Mouse (Mus musculus): ENCODE measurements around the gene Cxcr5. TPM values are rescaled to one million over a fixed set of nuclear protein-coding genes. Genes with fewer than 3 reads are reported as not detected.
A peak's percentile ranks its signal among the peaks of the same experiment; 100 is the strongest.

The Cxcr5 gene
- not detected in 2 replicates for polyA plus RNA-seq (2011; ENCODE audit: insufficient read depth, insufficient read length, low read depth, missing spikeins)

DNA sequence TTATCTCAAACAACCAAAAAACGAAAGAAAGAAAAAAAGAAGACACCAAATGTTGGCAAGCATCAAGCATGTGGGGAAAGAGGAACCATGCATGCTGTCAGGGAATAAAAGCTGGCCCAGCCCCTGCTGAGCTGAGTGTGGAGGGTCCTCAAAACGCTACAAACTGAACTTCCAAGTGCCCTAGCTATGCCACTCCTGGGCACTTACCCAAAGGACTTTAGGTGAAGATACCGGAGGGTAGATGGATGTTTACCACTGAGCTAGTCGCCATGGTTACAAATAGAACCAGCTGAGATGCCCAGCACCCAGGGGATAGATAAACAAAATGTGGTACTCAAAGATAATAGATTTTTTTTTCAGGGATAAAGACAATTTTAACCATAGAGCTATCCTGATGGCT, at the start of gene Cxcr5:
TSS of gene Cxcr5 (minus strand) at position 281 of the 400 bp plus-strand sequence.
- Histone ChIP-seq H3K27ac (ENCODE audit: insufficient read depth, low read length) (no peak within 1 kb of the TSS), H3K36me3 (ENCODE audit: control insufficient read depth, insufficient read depth, low read length, poor library complexity, severe bottlenecking) (no peaks in the 10 kb centered on the region), H3K9me3 (replicated peaks; ENCODE audit: control insufficient read depth, insufficient read depth, low read length, poor library complexity, severe bottlenecking) (no peaks in the 10 kb centered on the region), H3K4me1 (ENCODE audit: control insufficient read depth, insufficient read depth, low read length) (no peaks in the 10 kb centered on the region), H3K4me3 (ENCODE audit: low read depth, low read length) (no peak within 1 kb of the TSS), H3K9ac (ENCODE audit: low read depth, poor library complexity, severe bottlenecking) (no peak within 1 kb of the TSS), H3K27me3 (ENCODE audit: control insufficient read depth, insufficient read depth, low read length, poor library complexity, severe bottlenecking) (no peaks in the 10 kb centered on the region)
- no peak for TF ChIP-seq CTCF (IDR thresholded peaks at IDR 0.05; ENCODE audit: low read depth, low read length)
- no peak for TF ChIP-seq EP300 (IDR thresholded peaks at IDR 0.05; ENCODE audit: insufficient read depth, low read depth, low read length)
- TF ChIP-seq POLR2A (IDR thresholded peaks at IDR 0.05; ENCODE audit: insufficient read depth, low read length): no peak

GRCm38 (mm10) chr9:44610371-44610770, 48.7 kb upstream of the Cxcr5 start:
- peak overlapping the region; percentile 1; the same call in 1 of the 2 replicates for H3K9ac ChIP-seq (ENCODE audit: low read depth, poor library complexity, severe bottlenecking)
- H3K36me3 ChIP-seq (ENCODE audit: control insufficient read depth, insufficient read depth, low read length, poor library complexity, severe bottlenecking): peaks cover 70% of the 10 kb centered on the region
- no peaks in the 10 kb centered on the region for H3K27me3 ChIP-seq (ENCODE audit: control insufficient read depth, insufficient read depth, low read length, poor library complexity, severe bottlenecking)
- peak overlapping the region; percentile 21 for H3K4me3 ChIP-seq (ENCODE audit: low read depth, low read length)
- TF ChIP-seq POLR2A (IDR thresholded peaks at IDR 0.05; ENCODE audit: insufficient read depth, low read length): no peak
- no peak for TF ChIP-seq CTCF (IDR thresholded peaks at IDR 0.05; ENCODE audit: low read depth, low read length)
- no peak for TF ChIP-seq EP300 (IDR thresholded peaks at IDR 0.05; ENCODE audit: insufficient read depth, low read depth, low read length)
- H3K27ac ChIP-seq (ENCODE audit: insufficient read depth, low read length): no peak overlapping the region
- no peaks in the 10 kb centered on the region for H3K4me1 ChIP-seq (ENCODE audit: control insufficient read depth, insufficient read depth, low read length)
- no peaks in the 10 kb centered on the region for H3K9me3 ChIP-seq (replicated peaks; ENCODE audit: control insufficient read depth, insufficient read depth, low read length, poor library complexity, severe bottlenecking)

DNA sequence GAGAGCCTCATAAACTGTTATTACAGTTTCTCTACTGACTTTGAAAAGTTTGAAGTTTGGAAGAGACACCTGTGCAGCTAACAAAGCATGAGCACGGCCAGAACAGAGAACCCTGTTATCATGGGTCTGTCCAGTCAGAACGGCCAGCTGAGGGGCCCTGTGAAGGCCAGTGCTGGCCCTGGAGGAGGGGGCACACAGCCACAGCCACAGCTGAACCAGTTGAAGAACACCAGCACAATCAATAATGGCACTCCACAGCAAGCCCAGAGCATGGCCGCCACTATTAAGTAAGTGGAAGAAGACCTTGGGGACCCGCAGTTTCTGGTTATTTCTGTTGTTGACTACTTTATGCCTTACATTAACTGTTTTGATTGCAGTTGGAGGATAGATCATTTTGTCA, 45.6 kb upstream of the Cxcr5 start:
- H3K27me3 ChIP-seq (ENCODE audit: control insufficient read depth, insufficient read depth, low read length, poor library complexity, severe bottlenecking): no peaks in the 10 kb centered on the region
- no peaks in the 10 kb centered on the region for H3K4me1 ChIP-seq (ENCODE audit: control insufficient read depth, insufficient read depth, low read length)
- 0 out of 2 replicates have a peak overlapping the region, but pooled peaks have one; percentile 40 for H3K9ac ChIP-seq (ENCODE audit: low read depth, poor library complexity, severe bottlenecking)
- no peak overlapping the region for H3K4me3 ChIP-seq (ENCODE audit: low read depth, low read length)
- TF ChIP-seq CTCF (IDR thresholded peaks at IDR 0.05; ENCODE audit: low read depth, low read length) (no peak), EP300 (IDR thresholded peaks at IDR 0.05; ENCODE audit: insufficient read depth, low read depth, low read length) (no peak), POLR2A (IDR thresholded peaks at IDR 0.05; ENCODE audit: insufficient read depth, low read length) (no peak)
- peaks cover 40% of the 10 kb centered on the region for H3K36me3 ChIP-seq (ENCODE audit: control insufficient read depth, insufficient read depth, low read length, poor library complexity, severe bottlenecking)
- H3K9me3 ChIP-seq (replicated peaks; ENCODE audit: control insufficient read depth, insufficient read depth, low read length, poor library complexity, severe bottlenecking): no peaks in the 10 kb centered on the region
- no peak overlapping the region for H3K27ac ChIP-seq (ENCODE audit: insufficient read depth, low read length)

DNA sequence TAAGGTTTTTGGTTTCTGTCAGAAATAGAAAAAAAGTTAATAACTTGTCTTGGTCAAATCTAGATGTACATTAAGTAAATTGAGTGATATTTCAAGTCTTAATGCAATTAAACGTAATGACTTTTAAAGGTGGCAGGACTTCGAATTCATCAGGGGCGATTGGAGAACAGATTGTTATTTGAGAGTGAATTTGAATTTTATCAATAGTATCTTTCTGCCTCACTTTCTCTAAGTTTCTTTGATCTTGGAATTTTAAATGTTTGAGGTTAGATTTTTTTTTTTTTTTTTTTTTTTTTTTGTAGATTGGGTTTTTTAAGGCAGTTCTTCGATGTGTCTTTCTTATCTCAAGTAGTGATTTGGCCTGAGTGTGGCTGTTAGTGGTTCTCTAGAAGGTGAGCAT, 45.0 kb upstream of the Cxcr5 start:
- no peak overlapping the region for H3K4me3 ChIP-seq (ENCODE audit: low read depth, low read length)
- no peak overlapping the region for H3K9ac ChIP-seq (ENCODE audit: low read depth, poor library complexity, severe bottlenecking)
- no peaks in the 10 kb centered on the region for H3K4me1 ChIP-seq (ENCODE audit: control insufficient read depth, insufficient read depth, low read length)
- H3K27me3 ChIP-seq (ENCODE audit: control insufficient read depth, insufficient read depth, low read length, poor library complexity, severe bottlenecking): no peaks in the 10 kb centered on the region
- no peak for TF ChIP-seq EP300 (IDR thresholded peaks at IDR 0.05; ENCODE audit: insufficient read depth, low read depth, low read length)
- no peaks in the 10 kb centered on the region for H3K9me3 ChIP-seq (replicated peaks; ENCODE audit: control insufficient read depth, insufficient read depth, low read length, poor library complexity, severe bottlenecking)
- H3K36me3 ChIP-seq (ENCODE audit: control insufficient read depth, insufficient read depth, low read length, poor library complexity, severe bottlenecking): peaks cover 34% of the 10 kb centered on the region
- no peak overlapping the region for H3K27ac ChIP-seq (ENCODE audit: insufficient read depth, low read length)

- peaks cover 29% of the 10 kb centered on the region for H3K36me3 ChIP-seq (ENCODE audit: control insufficient read depth, insufficient read depth, low read length, poor library complexity, severe bottlenecking)
- no peaks in the 10 kb centered on the region for H3K9me3 ChIP-seq (replicated peaks; ENCODE audit: control insufficient read depth, insufficient read depth, low read length, poor library complexity, severe bottlenecking)
- H3K4me3 ChIP-seq (ENCODE audit: low read depth, low read length): peak overlapping the region; percentile 76
- no peak for TF ChIP-seq CTCF (IDR thresholded peaks at IDR 0.05; ENCODE audit: low read depth, low read length)
- TF ChIP-seq POLR2A (IDR thresholded peaks at IDR 0.05; ENCODE audit: insufficient read depth, low read length): no peak
- TF ChIP-seq EP300 (IDR thresholded peaks at IDR 0.05; ENCODE audit: insufficient read depth, low read depth, low read length): no peak
- H3K9ac ChIP-seq (ENCODE audit: low read depth, poor library complexity, severe bottlenecking): peak overlapping the region; percentile 99
- H3K4me1 ChIP-seq (ENCODE audit: control insufficient read depth, insufficient read depth, low read length): no peaks in the 10 kb centered on the region
- no peaks in the 10 kb centered on the region for H3K27me3 ChIP-seq (ENCODE audit: control insufficient read depth, insufficient read depth, low read length, poor library complexity, severe bottlenecking)
- H3K27ac ChIP-seq (ENCODE audit: insufficient read depth, low read length): peak overlapping the region; percentile 86
These were observed 44.0 kb upstream of the Cxcr5 start for GRCm38 (mm10) chr9:44605616-44606165.

DNA sequence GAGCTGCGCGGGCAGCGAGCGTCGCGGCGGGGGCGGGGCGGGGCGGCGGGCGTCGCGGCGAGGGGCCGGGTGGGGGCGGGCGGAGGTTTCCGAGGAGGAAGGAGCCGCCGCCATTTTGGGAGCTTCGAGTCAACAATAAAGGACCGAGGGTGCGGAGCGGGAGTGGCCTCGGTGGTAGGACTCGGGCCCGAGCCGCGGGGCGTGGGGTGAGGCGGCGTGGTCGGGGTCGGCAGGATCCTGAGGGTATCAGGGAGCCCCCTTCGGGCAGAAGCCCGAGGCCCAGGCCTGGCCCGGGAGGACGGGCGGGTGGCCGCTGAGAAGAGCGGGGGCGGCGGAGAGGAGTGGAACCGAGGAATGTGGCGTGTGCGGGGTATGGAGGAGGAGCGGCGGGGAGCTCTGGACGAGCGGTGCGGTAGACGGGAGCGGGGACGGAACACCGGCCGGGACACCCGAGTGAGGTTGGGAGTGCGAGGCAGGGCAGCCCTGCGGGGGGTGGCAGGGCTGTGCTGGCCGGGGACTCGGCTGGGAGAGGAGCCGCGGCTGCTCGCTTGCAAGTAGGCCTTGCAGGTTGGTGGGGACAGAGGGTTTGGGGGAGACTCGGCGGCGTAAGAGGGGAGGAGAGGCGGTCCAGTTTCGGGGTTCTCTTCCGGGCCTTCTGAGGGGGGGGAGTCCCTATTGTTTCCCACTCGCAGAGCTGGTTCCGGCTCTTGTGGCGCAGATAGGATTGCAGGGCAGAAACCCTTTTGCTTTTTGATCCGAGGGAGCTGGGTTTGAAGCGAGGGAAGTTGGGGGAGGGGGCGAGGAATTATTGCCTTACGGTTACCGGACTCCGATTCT, 43.3 kb upstream of the Cxcr5 start, which contains the start of gene Ddx6:
TSS of gene Ddx6 (plus strand) at position 114 of the 837 bp plus-strand sequence.
- Histone ChIP-seq H3K9me3 (replicated peaks; ENCODE audit: control insufficient read depth, insufficient read depth, low read length, poor library complexity, severe bottlenecking) (no peaks in the 10 kb centered on the region), H3K36me3 (ENCODE audit: control insufficient read depth, insufficient read depth, low read length, poor library complexity, severe bottlenecking) (peaks cover 26% of the 10 kb centered on the region), H3K4me3 (ENCODE audit: low read depth, low read length) (peak within 1 kb of the TSS; percentile 81), H3K27ac (ENCODE audit: insufficient read depth, low read length) (peak within 1 kb of the TSS; percentile 86), H3K27me3 (ENCODE audit: control insufficient read depth, insufficient read depth, low read length, poor library complexity, severe bottlenecking) (no peaks in the 10 kb centered on the region), H3K4me1 (ENCODE audit: control insufficient read depth, insufficient read depth, low read length) (peaks cover 1% of the 10 kb centered on the region), H3K9ac (ENCODE audit: low read depth, poor library complexity, severe bottlenecking) (peak within 1 kb of the TSS; percentile 99)
- TF ChIP-seq POLR2A (IDR thresholded peaks at IDR 0.05; ENCODE audit: insufficient read depth, low read length) (no peak), CTCF (IDR thresholded peaks at IDR 0.05; ENCODE audit: low read depth, low read length) (no peak), EP300 (IDR thresholded peaks at IDR 0.05; ENCODE audit: insufficient read depth, low read depth, low read length) (no peak)
